Mouse (Mus musculus) cerebellum, adult 2 months (tissue): ENCODE data around the gene Pou4f1.

Source experiments
- CTCF ChIP-seq: fragments of 200-500 bp; IDR thresholded peaks from 2 replicates; pipeline ENCODE4 v1.5.1; 2011; ENCODE audit warnings: low read depth, mild to moderate bottlenecking, control low read depth, low read length, moderate library complexity, borderline replicate concordance; ENCODE audit not compliant: insufficient read depth
- POLR2A ChIP-seq: fragments of 200-500 bp; IDR thresholded peaks from 2 replicates; pipeline ENCODE4 v1.6.1; 2011; ENCODE audit warnings: low read length, control low read depth, borderline replicate concordance; ENCODE audit not compliant: insufficient read depth

- TF ChIP-seq CTCF, result no peak
- TF ChIP-seq POLR2A, result no peak
Measured at GRCm38 (mm10) chr14:104457966-104458710, 9.7 kb downstream of the Pou4f1 start.
